Mouse (Mus musculus) midbrain, embryonic 10.5 days (tissue): ENCODE data around the gene Scarf1. TPM values are rescaled to one million over a fixed set of nuclear protein-coding genes. Genes with fewer than 3 reads are reported as not detected.

Source experiments
- DNase-seq: peaks from one replicate; pipeline ENCODE4 v3.0.0-alpha.2; 2017; ENCODE audit warnings: low spot score
- H3K27ac ChIP-seq: fragments of 300-500 bp; sonication (generic); replicated peaks from 2 replicates; pipeline ENCODE4 v1.5.1; 2016; ENCODE audit warnings: mild to moderate bottlenecking
- H3K27me3 ChIP-seq: fragments of 300-500 bp; sonication (generic); 2 replicates; pipeline ENCODE4 v1.6.1; 2016; ENCODE audit warnings: low read depth, mild to moderate bottlenecking; ENCODE audit not compliant: poor library complexity, severe bottlenecking
- H3K36me3 ChIP-seq: fragments of 300-500 bp; sonication (generic); 2 replicates; pipeline ENCODE4 v1.6.1; 2016; ENCODE audit warnings: mild to moderate bottlenecking, moderate library complexity
- H3K4me1 ChIP-seq: fragments of 300-500 bp; sonication (generic); 2 replicates; pipeline ENCODE4 v1.6.1; 2016
- H3K4me3 ChIP-seq: fragments of 300-500 bp; sonication (generic); 2 replicates; pipeline ENCODE4 v1.5.1; 2016; ENCODE audit warnings: mild to moderate bottlenecking, moderate library complexity
- H3K9me3 ChIP-seq: fragments of 300-500 bp; sonication (generic); replicated peaks from 2 replicates; pipeline ENCODE4 v1.6.1; 2016; ENCODE audit warnings: mild to moderate bottlenecking
- WGBS: fragments of 180-500 bp; shearing (Covaris S2); methylation state at CpG from one replicate; pipeline ENCODE4 v1.1.7; 2016; 5-methylcytosine and 5-hydroxymethylcytosine counted together
- polyA plus RNA-seq: library from polyadenylated mRNA; unstranded; fragments of >200 nt; fragmentation: Nextera tagmentation; extraction: Ambion mirVana; gene quantifications from 2 replicates; pipeline ENCODE4 v1.2.1, GENCODE M21; 2016

Scarf1 gene
- polyA plus RNA-seq = 4.7 and 4.8 TPM in 2 replicates

GRCm38 (mm10) chr11:75513336-75513735, at the start of gene Scarf1:
Scarf1 (plus strand) TSS chr11:75513540.
- H3K9me3 ChIP-seq = no peaks in the 10 kb centered on the region
- DNase-seq = no peak
- H3K27me3 ChIP-seq = no peaks in the 10 kb centered on the region
- H3K4me1 ChIP-seq = peaks cover 26% of the 10 kb centered on the region
- no peak within 1 kb of the TSS for H3K4me3 ChIP-seq
- 63% methylated on average over 8 of the region's 8 CpGs for WGBS
- H3K36me3 ChIP-seq = peaks cover 16% of the 10 kb centered on the region
- H3K27ac ChIP-seq = no peak within 1 kb of the TSS

DNA sequence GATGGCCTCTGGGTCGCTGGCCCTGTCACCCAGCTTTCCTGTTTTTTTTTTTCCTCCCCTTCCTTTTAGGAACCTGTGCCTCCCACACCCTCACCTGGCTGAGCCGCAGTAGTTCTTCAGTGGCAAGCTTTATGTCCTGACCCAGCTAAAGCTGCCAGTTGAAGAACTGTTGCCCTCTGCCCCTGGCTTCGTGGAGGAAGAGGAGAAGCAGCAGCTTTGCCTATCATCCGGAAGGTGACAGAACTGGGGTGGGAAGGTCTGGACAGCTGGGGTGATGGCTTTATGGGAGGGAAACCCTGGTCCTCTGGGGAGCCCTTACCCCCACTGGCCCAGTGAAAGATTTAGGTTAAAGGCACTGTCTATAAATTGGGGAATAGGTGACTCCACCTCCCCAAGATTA, 49.7 kb upstream of the Scarf1 start:
- Histone ChIP-seq H3K27ac (no peak overlapping the region), H3K36me3 (peaks cover 15% of the 10 kb centered on the region), H3K27me3 (peaks cover 15% of the 10 kb centered on the region), H3K9me3 (no peaks in the 10 kb centered on the region), H3K4me1 (peaks cover 52% of the 10 kb centered on the region), H3K4me3 (peak overlapping the region; percentile 76; the same call in 1 of the 2 replicates)
- 79% methylated on average over 4 of the region's 4 CpGs for WGBS
- no peak for DNase-seq

DNA sequence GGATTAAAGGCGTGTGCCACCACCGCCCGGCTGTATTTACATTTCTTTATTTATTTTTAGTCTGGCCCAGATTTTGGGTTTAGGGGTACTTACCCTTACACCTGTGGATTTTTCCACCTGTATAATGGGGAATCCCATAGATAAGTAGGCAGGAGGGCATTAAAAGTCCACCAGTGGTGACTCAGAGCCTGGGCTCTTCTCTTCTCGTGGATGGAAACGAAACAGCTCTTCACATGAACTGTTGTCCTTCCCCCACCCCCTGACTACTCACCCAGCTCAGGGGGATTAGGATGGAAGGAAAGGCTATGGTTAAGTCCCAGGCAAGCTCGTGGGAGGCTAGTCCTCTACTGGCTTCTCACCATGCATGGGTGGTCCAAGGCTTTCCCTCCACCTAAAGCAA, 48.9 kb upstream of the Scarf1 start:
- H3K27ac ChIP-seq = no peak overlapping the region
- H3K9me3 ChIP-seq = no peaks in the 10 kb centered on the region
- H3K4me3 ChIP-seq = no peak overlapping the region
- no peak for DNase-seq
- H3K27me3 ChIP-seq = peaks cover 23% of the 10 kb centered on the region
- H3K36me3 ChIP-seq = peaks cover 15% of the 10 kb centered on the region
- WGBS = 86% methylated on average over 6 of the region's 6 CpGs
- peaks cover 47% of the 10 kb centered on the region for H3K4me1 ChIP-seq

DNA sequence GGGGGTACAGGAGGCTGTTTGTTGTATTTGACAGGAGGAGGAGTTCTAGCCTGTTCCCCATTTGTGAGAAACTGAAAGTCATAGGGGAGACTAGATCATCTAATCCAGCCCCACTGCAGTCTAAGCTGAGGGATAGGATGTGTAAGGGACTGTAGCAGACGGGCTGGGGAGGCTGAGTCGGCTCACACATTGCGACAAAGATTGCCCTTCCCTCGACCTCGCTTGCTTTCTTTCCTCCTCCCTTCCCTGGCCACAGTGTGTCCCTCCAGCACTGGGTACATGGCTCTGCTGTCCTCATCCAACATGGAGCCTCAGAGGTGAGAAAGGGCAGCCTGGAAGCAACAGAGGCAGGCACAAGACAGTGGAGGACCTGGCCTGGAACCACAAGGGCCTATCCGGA, 48.3 kb upstream of the Scarf1 start:
- H3K4me3 ChIP-seq = no peak overlapping the region
- DNase-seq = no peak
- no peaks in the 10 kb centered on the region for H3K9me3 ChIP-seq
- 84% methylated on average over 6 of the region's 6 CpGs for WGBS
- H3K4me1 ChIP-seq = peaks cover 41% of the 10 kb centered on the region
- peaks cover 25% of the 10 kb centered on the region for H3K27me3 ChIP-seq
- H3K36me3 ChIP-seq = peaks cover 15% of the 10 kb centered on the region
- H3K27ac ChIP-seq = no peak overlapping the region

DNA sequence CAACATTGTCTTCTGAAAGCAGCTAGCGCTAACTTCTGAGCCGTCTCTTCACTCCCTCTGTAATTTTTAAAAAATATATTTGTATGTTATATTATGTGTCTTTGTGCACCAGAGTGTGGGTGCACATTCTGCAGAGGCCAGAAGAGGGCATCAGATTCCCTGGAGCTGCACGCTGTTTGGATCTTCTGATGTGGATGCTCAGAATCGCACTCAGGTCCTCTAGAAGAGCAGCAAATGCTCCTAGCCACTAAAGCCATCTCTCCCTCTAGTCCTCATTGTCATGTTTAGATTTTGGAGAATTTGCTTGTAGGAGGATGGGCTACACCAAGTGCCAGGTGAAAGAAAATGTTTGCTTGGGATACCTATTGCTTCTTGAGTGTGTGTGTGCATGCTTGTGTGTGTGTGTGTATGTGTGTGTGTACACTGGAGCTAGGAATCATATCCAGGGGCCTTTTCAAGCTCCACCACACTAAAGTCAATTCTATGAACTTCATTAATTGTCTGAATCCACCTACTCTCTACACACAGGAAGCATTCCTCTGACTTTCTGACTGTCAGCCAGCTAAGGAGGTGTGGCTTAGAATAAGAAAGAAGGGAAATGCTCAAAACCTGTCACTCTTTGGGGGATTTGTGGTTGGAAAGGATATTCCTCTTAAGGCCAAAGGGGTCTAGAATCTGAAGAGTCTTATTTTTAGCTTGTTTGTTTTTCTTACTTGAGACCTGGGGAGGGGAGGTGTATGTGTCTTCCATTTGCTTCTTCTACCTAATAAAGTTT, 46.4 kb upstream of the Scarf1 start:
- no peak overlapping the region for H3K4me3 ChIP-seq
- H3K27ac ChIP-seq = no peak overlapping the region
- H3K27me3 ChIP-seq = peaks cover 25% of the 10 kb centered on the region
- H3K4me1 ChIP-seq = peaks cover 30% of the 10 kb centered on the region
- no peaks in the 10 kb centered on the region for H3K9me3 ChIP-seq
- 95% methylated on average over 4 of the region's 4 CpGs for WGBS
- DNase-seq = no peak
- peaks cover 15% of the 10 kb centered on the region for H3K36me3 ChIP-seq

- peaks cover 15% of the 10 kb centered on the region for H3K36me3 ChIP-seq
- WGBS = 14% methylated on average over 19 of the region's 19 CpGs
- H3K27me3 ChIP-seq = peaks cover 19% of the 10 kb centered on the region
- H3K27ac ChIP-seq = peak overlapping the region; percentile 69
- H3K9me3 ChIP-seq = no peaks in the 10 kb centered on the region
- H3K4me3 ChIP-seq = peak overlapping the region; percentile 55
- H3K4me1 ChIP-seq = peaks cover 22% of the 10 kb centered on the region
- peak; percentile 56 for DNase-seq
These were observed 45.7 kb upstream of the Scarf1 start for GRCm38 (mm10) chr11:75467512-75468215.

DNA sequence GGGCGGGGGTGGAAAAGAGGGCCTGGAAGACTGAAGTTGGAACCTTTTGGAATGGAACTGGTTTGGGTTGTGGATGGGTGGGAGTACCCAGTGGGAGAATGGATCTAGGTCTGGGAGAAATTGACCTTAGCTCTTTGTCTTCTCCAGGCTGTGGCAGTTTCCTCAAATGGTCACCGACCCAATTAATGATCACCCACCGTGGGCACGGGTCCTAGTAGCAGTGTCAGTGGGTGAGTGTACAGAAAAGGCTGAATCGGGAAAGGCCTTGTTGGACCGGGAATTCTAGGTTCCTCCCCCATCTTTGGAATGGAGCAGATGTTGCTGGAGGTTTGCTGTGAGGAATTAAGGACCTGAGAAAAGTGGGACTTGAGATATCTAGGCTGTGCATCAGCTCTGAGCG, 44.9 kb upstream of the Scarf1 start:
- peak overlapping the region; percentile 55 for H3K4me3 ChIP-seq
- 71% methylated on average over 7 of the region's 7 CpGs for WGBS
- peak overlapping the region; percentile 69 for H3K27ac ChIP-seq
- DNase-seq = no peak
- H3K9me3 ChIP-seq = no peaks in the 10 kb centered on the region
- H3K4me1 ChIP-seq = peaks cover 15% of the 10 kb centered on the region
- H3K36me3 ChIP-seq = peaks cover 15% of the 10 kb centered on the region
- peaks cover 15% of the 10 kb centered on the region for H3K27me3 ChIP-seq

DNA sequence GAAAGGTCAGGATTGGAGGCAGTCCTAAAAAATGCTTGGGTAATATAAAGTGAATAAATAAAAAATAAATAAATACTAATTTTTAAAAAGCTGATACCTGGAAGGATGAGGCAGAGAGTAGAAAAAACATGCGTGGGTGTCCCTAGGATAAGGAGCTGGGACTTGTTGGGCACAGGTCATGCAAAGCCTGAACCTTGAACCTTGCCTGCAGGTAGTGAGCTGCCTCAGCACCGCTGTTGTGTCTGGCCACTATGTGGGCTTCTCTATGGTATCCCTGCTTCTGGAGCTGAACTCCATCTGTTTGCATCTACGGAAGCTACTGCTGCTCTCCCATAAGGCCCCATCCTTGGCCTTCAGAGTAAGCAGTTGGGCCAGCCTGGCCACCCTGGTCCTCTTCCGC, 44.1 kb upstream of the Scarf1 start:
- 88% methylated on average over 4 of the region's 4 CpGs for WGBS
- Histone ChIP-seq H3K9me3 (no peaks in the 10 kb centered on the region), H3K27me3 (peaks cover 15% of the 10 kb centered on the region), H3K4me3 (no peak overlapping the region), H3K36me3 (peaks cover 15% of the 10 kb centered on the region), H3K4me1 (peaks cover 12% of the 10 kb centered on the region), H3K27ac (no peak overlapping the region)
- no peak for DNase-seq

- 89% methylated on average over 3 of the region's 3 CpGs for WGBS
- no peaks in the 10 kb centered on the region for H3K9me3 ChIP-seq
- no peak overlapping the region for H3K27ac ChIP-seq
- peaks cover 12% of the 10 kb centered on the region for H3K4me1 ChIP-seq
- H3K27me3 ChIP-seq = peaks cover 15% of the 10 kb centered on the region
- H3K4me3 ChIP-seq = no peak overlapping the region
- H3K36me3 ChIP-seq = peaks cover 3% of the 10 kb centered on the region; the same call in 1 of the 2 replicates
- DNase-seq = no peak
These were observed 42.7 kb upstream of the Scarf1 start for GRCm38 (mm10) chr11:75470675-75471074.

DNA sequence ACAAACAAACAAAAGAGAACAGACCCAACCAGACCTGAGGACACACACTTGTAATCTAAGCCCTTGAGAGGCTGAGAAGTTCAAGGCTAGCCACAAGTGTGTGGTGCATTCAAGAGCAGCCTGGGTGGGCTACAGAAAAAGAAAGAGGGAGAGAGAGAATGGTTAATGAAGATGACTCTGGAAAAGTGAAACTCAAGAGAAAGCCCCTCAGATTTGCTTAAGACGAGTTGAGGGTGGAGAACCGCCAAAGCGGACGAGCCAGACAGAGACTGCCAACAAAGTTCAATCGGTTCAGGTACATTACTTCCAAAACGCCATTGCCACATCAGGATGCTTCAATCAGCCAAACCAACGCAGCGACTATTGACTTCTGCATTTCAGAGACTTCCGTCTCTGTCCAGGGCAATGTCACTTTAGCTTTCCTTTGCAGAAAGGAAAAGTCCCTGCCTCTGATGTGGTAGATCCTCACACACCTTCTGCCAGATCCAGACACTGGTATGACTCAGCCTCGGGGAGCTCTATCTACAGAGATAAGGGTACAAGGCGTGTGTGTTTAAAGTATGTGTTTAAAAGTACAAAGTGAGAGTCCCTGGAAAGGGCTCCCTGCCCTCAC, 40.8 kb upstream of the Scarf1 start:
- H3K4me1 ChIP-seq = peaks cover 9% of the 10 kb centered on the region
- peaks cover 15% of the 10 kb centered on the region for H3K27me3 ChIP-seq
- no peaks in the 10 kb centered on the region for H3K9me3 ChIP-seq
- no peak overlapping the region for H3K27ac ChIP-seq
- 87% methylated on average over 11 of the region's 11 CpGs for WGBS
- no peaks in the 10 kb centered on the region for H3K36me3 ChIP-seq
- no peak for DNase-seq
- H3K4me3 ChIP-seq = no peak overlapping the region

DNA sequence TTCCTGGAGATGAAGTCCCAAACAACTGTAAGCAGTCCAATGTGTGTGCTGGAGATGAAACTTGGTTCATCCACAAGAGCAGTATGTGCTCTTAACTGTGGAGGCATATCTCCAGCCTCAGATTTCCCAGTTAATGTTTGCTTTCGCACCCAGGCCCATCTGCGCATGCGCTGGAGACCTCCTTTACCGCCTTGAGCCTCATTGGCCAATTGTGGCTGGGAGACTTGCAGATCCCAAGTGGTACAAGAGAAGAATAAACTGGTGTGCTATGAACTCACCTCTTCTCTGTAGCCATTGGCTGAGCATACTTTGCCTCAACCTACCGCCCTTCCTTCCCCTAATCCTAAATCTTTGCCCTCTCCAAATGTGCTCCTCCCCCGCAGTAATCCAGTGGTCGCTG, 40.0 kb upstream of the Scarf1 start:
- Histone ChIP-seq H3K9me3 (no peaks in the 10 kb centered on the region), H3K27ac (no peak overlapping the region), H3K4me1 (peaks cover 1% of the 10 kb centered on the region), H3K4me3 (no peak overlapping the region), H3K27me3 (peaks cover 13% of the 10 kb centered on the region), H3K36me3 (no peaks in the 10 kb centered on the region)
- no peak for DNase-seq
- 73% methylated on average over 7 of the region's 7 CpGs for WGBS

DNA sequence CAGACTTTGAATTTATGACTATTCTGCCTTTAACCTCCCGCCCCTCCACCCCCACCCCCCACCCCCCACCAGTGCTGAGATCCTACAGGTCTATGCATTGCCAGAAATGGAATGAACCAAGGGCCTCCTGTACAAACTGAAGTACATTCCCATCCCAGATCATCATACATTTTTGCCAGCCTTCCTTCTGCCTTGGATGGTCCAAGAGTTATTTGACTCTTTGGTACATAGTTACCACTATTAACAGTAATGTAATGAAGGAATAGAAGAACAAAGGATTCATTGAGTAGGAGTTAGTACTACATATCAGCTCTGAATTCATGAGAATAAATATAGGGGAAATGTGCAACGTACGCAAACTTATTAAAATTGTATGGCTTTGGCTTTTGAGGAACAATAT, 27.1 kb upstream of the Scarf1 start:
- DNase-seq = no peak
- Histone ChIP-seq H3K27ac (peak overlapping the region; percentile 97), H3K4me1 (peaks cover 13% of the 10 kb centered on the region), H3K9me3 (no peaks in the 10 kb centered on the region), H3K36me3 (peaks cover 35% of the 10 kb centered on the region), H3K4me3 (peak overlapping the region; percentile 99), H3K27me3 (no peaks in the 10 kb centered on the region)
- WGBS = 26% methylated on average over 3 of the region's 3 CpGs
